Mouse (Mus musculus) cortical plate, adult 2 months (tissue): ENCODE measurements around the gene Lce3b. TPM values are rescaled to one million over a fixed set of nuclear protein-coding genes. Genes with fewer than 3 reads are reported as not detected.

Experiments
- H3K27ac ChIP-seq: fragments of 200-500 bp; 2 replicates; pipeline ENCODE4 v1.5.1; 2012; ENCODE audit warnings: low read length, control low read depth, inconsistent platforms; ENCODE audit not compliant: insufficient read depth
- H3K4me1 ChIP-seq: fragments of 200-500 bp; 2 replicates; pipeline ENCODE4 v1.6.1; 2011; ENCODE audit warnings: low read length; ENCODE audit not compliant: control insufficient read depth, insufficient read depth
- H3K4me3 ChIP-seq: fragments of 200-500 bp; 2 replicates; pipeline ENCODE4 v1.5.1; 2011; ENCODE audit warnings: mild to moderate bottlenecking, low read length, control low read depth; ENCODE audit not compliant: insufficient read depth
- CTCF ChIP-seq: fragments of 200-500 bp; IDR thresholded peaks from 2 replicates; pipeline ENCODE4 v1.5.1; 2011; ENCODE audit warnings: mild to moderate bottlenecking, control low read depth, low read length; ENCODE audit not compliant: insufficient read depth; ENCODE audit errors: extremely low read depth
- POLR2A ChIP-seq: fragments of 200-500 bp; IDR thresholded peaks from 2 replicates; pipeline ENCODE4 v1.6.1; 2011; ENCODE audit warnings: mild to moderate bottlenecking, low read length, control low read depth; ENCODE audit not compliant: insufficient read depth; ENCODE audit errors: extremely low read depth
- polyA plus RNA-seq: library from polyadenylated mRNA; depleted of rRNA; stranded (reverse); fragments of >200 nt; gene quantifications from 2 replicates; pipeline ENCODE4 v1.2.3, GENCODE M21; 2012; rRNA removed

Gene Lce3b
- polyA plus RNA-seq, 1 experiment = not detected

- Histone ChIP-seq H3K4me1 (no peaks in the 10 kb centered on the region), H3K27ac (no peak within 1 kb of the TSS), H3K4me3 (no peak within 1 kb of the TSS)
- TF ChIP-seq CTCF (no peak), POLR2A (no peak)
These were observed 24.3 kb downstream of the Lce3b start, which contains the start of gene Lce3d for GRCm38 (mm10) chr3:92957090-92957489. Gene Lce3d, plus strand, starts transcription at chr3:92957390.

- no peak within 1 kb of the TSS for H3K4me3 ChIP-seq
- no peak within 1 kb of the TSS for H3K27ac ChIP-seq
- H3K4me1 ChIP-seq = no peaks in the 10 kb centered on the region
- no peak for TF ChIP-seq POLR2A
- no peak for TF ChIP-seq CTCF
These were observed 34.0 kb downstream of the Lce3b start, which contains the start of gene Lce3e for GRCm38 (mm10) chr3:92966761-92967160. Gene Lce3e, plus strand, starts transcription at chr3:92967061.

GRCm38 (mm10) chr3:92978484-92978883, 45.7 kb downstream of the Lce3b start:
- TF ChIP-seq POLR2A = no peak
- no peak for TF ChIP-seq CTCF
- no peaks in the 10 kb centered on the region for H3K4me1 ChIP-seq
- no peak overlapping the region for H3K4me3 ChIP-seq
- H3K27ac ChIP-seq = no peak overlapping the region

Other genes starting within 250 kb of the Lce3b start
- gene Lce1d, start 245.8 kb upstream of the Lce3b start, polyA plus RNA-seq = not detected in 2 replicates
- gene Lce1e, start 223.9 kb upstream of the Lce3b start, polyA plus RNA-seq = not detected in 2 replicates
- gene Lce1f, start 212.6 kb upstream of the Lce3b start, polyA plus RNA-seq = not detected in 2 replicates
- not detected in 2 replicates for gene Gm38119, start 193.9 kb upstream of the Lce3b start, polyA plus RNA-seq
- gene Lce1g, start 180.6 kb upstream of the Lce3b start, polyA plus RNA-seq = not detected in 2 replicates
- gene Lce1h, start 167.9 kb upstream of the Lce3b start, polyA plus RNA-seq = not detected in 2 replicates
- gene Lce1i, start 154.1 kb upstream of the Lce3b start, polyA plus RNA-seq = not detected in 2 replicates
- not detected in 2 replicates for gene Lce1j, start 142.5 kb upstream of the Lce3b start, polyA plus RNA-seq
- not detected in 2 replicates for gene Lce1k, start 125.1 kb upstream of the Lce3b start, polyA plus RNA-seq
- not detected in 2 replicates for gene Kprp, start 105.7 kb upstream of the Lce3b start, polyA plus RNA-seq
- gene Lce1l, start 81.7 kb upstream of the Lce3b start, polyA plus RNA-seq = not detected in 2 replicates
- not detected in 2 replicates for gene 2310050C09Rik, start 62.8 kb upstream of the Lce3b start, polyA plus RNA-seq
- gene Lce3a, start 6.7 kb upstream of the Lce3b start, polyA plus RNA-seq = not detected in 2 replicates
- gene Lce3c, start 11.5 kb downstream of the Lce3b start, polyA plus RNA-seq = not detected in 2 replicates
- not detected in 2 replicates for gene Lce3d, start 24.4 kb downstream of the Lce3b start, polyA plus RNA-seq
- gene Lce3e, start 34.1 kb downstream of the Lce3b start, polyA plus RNA-seq = not detected in 2 replicates
- gene Lce3f, start 59.2 kb downstream of the Lce3b start, polyA plus RNA-seq = not detected in 2 replicates
- 0.21 and 0.27 TPM in 2 replicates for gene Crct1, start 82.7 kb downstream of the Lce3b start, polyA plus RNA-seq
- not detected in 2 replicates for gene Lce1m, start 86.1 kb downstream of the Lce3b start, polyA plus RNA-seq
- gene Gm4858, start 135.8 kb downstream of the Lce3b start, polyA plus RNA-seq = not detected in 2 replicates
- gene Crnn, start 211.8 kb downstream of the Lce3b start, polyA plus RNA-seq = not detected in 2 replicates